Mouse (Mus musculus) layer of hippocampus, adult 2 months (tissue): Measurements from ENCODE around the gene A830018L16Rik. TPM values are rescaled to one million over a fixed set of nuclear protein-coding genes. Genes with fewer than 3 reads are reported as not detected.
"Not testable (repeated sequence)": the region's sequence is repeated elsewhere in the genome, so short reads cannot be mapped to it uniquely, and the experiment has no call there.

Experiments
- DNase-seq, 2 experiments: peaks; one replicate each; pipeline ENCODE4 v3.0.0; 2022; ENCODE audit warnings: low spot score in 2 of 2
- H3K27ac ChIP-seq: fragments of 200-600 bp; 2 replicates; pipeline ENCODE4 v1.8.1; 2022
- H3K4me3 ChIP-seq: fragments of 200-600 bp; 2 replicates; pipeline ENCODE4 v1.8.1; 2022; ENCODE audit warnings: mild to moderate bottlenecking
- CTCF ChIP-seq: fragments of 200-600 bp; conservative IDR thresholded peaks from 2 replicates; pipeline ENCODE4 v1.8.1; 2022; ENCODE audit warnings: antibody characterized with exemption, mild to moderate bottlenecking, moderate library complexity
- total RNA-seq, 2 experiments: library from RNA; stranded (reverse); gene quantifications; 2 replicates each; pipeline ENCODE4 v1.2.3; 2021

A830018L16Rik gene
- total RNA-seq, 2 experiments from 2014 or later, result 116 to 123 TPM

DNA sequence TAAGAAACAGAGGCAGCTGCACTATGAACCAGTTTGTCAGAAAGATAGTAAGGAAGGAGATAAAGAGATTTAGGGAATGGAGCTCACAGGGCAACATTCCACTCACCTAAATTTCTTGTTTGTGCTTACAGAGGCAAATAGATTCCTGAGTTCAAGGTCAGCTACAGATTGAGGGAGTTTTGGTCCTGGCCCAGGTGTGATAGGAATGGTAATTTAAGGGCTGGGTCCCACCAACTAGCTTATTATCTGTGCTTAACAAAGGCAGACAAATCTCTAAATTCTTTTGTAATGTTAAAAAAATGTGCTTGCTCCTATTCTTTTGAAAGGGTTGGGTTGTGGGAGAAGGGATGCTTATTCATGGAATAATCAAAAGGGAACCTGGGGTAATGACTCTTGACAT lies 87.7 kb downstream of the A830018L16Rik start:
- TF ChIP-seq CTCF, result no peak
- no peak for DNase-seq
- no peak overlapping the region for H3K4me3 ChIP-seq
- no peak overlapping the region for H3K27ac ChIP-seq

DNA sequence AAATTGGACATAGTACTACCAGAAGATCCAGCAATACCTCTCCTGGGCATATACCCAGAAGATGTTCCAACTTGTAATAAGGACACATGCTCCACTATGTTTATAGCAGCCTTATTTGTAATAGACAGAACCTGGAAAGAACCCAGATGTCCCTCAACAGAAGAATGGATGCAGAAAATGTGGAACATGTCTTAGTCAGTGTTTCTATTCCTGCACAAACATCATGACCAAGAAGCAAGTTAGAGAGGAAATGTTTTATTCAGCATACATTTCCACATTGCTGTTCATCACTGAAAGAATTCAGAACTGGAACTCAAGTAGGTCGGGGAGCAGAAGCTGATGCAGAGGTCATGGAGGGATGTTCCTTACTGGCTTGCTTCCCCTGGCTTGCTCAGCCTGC lies 135.9 kb downstream of the A830018L16Rik start:
- not testable (repeated sequence) for H3K27ac ChIP-seq, H3K4me3 ChIP-seq, DNase-seq

DNA sequence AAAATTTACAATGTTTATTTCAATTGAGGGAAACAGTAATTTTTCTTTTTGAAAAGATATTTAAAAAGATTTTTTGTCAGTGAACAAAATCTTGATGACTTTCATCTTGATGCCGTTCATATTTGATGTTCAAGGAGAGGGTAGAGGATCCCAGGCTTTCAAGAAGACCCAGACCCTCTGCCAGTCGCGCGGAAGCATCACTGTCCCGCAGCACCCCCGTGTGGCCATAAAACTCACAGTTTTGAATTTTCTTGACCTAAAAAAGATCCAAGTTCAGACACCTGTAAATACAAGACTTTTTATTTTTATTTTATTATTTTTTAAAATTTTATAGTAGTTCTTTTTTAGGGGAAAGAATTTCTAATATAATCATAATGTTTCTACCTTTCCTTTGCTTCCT lies 151.4 kb downstream of the A830018L16Rik start:
- TF ChIP-seq CTCF, result peak; percentile 82

DNA sequence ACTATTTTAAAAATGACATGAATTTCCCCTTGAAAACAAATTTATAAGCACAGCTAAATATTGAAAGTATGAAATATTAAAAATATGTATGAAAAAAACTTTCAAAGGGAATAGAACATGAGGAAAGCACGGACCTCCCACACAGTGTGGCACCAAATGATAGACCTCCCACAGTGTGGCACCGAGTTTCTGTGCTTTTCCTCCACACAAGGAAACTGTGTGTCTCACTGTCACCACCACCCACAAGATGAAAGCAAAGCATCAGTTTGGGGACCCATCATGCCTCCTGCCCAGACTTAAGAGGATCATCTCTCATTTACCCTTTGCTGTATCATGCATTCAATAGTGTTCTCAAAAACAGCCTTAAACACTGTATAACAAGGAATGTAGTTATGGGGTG lies 152.8 kb downstream of the A830018L16Rik start:
- no peak for DNase-seq
- peak overlapping the region; percentile 75 for H3K27ac ChIP-seq
- no peak for TF ChIP-seq CTCF
- no peak overlapping the region for H3K4me3 ChIP-seq

More for the DNA sequence above, 151.4 kb downstream of the A830018L16Rik start:
- H3K4me3 ChIP-seq, result no peak overlapping the region
- peak overlapping the region; percentile 75 for H3K27ac ChIP-seq
- DNase-seq, result peak in 1 of 2 experiments; percentile 59

DNA sequence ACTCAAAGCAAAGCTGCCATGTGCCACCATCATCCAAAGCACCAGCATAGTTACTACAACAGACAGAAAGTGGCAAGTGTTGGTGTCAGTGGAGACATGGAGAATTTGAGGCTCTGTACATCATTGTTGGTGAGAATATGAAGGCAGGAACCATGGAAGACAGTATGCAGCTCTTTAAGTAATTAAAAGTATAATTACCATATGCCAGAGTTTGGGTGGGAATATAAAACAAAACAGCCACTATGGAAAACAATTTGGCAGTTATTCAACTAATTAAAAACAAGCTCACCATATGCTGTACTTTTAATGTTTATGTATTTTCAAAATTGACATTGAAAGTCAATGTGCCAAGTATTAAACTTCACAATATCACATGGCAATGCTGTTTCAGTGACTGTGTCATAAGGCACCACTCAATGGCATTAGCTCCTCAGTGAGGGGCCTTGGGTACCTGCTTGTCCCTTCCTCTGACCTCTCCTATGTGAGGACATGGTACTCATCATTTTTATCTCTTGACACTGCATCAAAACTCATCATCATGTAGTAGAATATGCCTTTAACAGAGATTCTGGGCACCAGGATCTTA lies 153.5 kb downstream of the A830018L16Rik start:
- peak overlapping the region; percentile 75 for H3K27ac ChIP-seq
- no peak overlapping the region for H3K4me3 ChIP-seq
- no peak for TF ChIP-seq CTCF
- DNase-seq, result no peak

DNA sequence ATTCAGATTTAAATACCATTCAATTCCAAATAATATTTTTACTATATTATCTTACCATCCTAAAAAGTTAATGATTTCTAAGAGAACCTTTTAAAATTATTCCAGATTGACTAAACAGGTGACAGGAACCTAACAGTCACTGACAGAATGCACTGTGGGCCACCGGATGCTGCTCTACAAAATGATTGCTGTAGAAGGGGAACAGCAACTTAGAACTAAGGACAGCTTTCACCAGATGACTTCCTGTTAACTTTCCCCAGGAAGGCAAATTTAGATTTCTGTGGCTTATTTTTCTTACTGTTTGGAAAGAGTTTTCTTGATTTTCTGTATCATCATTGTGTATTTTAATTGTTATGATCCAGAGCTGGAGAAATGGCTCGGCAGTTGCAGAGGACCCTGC lies 156.4 kb downstream of the A830018L16Rik start:
- no peak overlapping the region for H3K27ac ChIP-seq
- H3K4me3 ChIP-seq, result no peak overlapping the region
- no peak for TF ChIP-seq CTCF
- DNase-seq, result no peak

DNA sequence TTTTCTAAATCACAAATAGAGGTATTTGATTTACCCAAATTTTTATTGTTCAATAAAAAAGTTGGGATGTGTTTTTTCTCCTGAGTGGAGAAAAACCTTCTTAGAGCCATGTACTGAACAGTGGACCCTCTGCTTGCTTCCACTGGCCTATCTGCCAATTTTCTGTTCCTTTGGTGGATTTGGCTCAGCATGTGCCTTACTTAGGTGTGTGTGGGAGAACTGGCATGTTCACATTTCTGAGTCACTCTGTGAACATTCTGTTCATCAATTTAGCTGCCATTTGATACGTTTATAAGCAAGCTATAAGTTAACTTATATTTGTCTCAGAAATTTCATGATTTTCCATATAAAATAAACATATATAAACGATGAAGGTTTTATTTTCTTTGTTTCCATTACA lies 159.6 kb downstream of the A830018L16Rik start:
- Histone ChIP-seq H3K27ac (peak overlapping the region; percentile 79), H3K4me3 (no peak overlapping the region)
- no peak for TF ChIP-seq CTCF
- peak in 1 of 2 experiments; percentile 49 for DNase-seq

DNA sequence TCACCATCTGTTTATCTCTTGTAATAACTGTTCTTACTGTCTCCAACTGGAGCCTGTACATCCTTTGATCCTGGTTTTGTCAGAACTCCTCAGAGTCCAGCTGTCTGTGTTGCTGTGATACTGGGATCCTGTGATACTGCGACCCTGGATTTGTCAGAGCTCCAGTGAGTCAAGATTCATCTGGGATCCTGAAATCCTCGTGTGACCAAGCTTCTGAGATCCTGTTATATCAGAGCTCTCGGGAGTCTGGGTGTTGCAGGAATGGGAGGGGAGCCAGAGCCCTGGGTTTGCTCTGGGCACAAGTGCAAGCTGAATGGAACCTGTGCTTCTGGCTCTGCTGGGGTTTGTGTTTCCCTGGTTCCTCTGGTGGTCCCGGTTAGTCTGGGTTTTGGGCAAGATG lies 166.1 kb downstream of the A830018L16Rik start:
- Histone ChIP-seq H3K27ac (peak overlapping the region; percentile 60), H3K4me3 (no peak overlapping the region)
- no peak for DNase-seq
- TF ChIP-seq CTCF, result no peak

DNA sequence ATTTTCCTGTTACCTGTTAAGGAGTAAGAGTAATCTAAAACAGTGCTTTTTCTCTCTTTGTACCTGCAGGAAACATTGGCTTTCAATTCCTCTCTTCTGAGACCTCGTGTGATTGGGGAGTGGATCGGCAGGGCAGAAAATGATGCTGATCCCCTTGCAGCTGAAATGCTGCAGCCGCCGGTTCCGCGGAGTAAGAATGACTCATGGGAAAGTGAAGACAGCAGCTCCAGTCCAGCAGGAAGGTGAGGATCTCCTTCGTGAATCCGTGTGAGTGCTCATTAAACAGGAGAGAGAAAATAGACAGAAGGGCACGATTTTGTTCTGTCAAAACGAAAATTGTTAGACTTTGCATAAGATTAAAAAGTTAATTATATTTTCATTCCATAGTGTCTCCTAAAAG lies 174.4 kb downstream of the A830018L16Rik start:
- TF ChIP-seq CTCF, result no peak
- no peak for DNase-seq
- no peak overlapping the region for H3K4me3 ChIP-seq
- H3K27ac ChIP-seq, result no peak overlapping the region

DNA sequence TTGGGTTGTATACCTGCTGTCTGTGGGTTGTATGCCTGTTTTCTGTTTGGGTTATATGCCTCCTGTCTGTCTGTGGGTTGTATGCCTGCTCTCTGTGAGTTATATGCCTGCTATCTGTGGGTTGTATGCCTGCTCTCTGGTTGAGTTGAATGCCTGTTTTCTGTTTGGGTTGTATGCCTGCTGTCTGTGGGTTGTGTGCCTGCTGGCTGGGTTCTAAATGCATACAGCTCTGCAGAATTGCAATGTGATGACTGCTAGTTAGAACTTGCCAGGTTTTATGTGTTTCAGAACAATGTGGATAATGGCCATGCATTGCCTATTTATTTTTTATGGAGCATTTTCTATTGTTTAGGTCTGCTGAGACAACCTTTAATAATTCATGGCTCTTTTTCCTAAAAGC lies 236.2 kb downstream of the A830018L16Rik start:
- peak; percentile 14 to 48 for DNase-seq
- Histone ChIP-seq H3K4me3 (no peak overlapping the region), H3K27ac (no peak overlapping the region)
- TF ChIP-seq CTCF, result no peak

DNA sequence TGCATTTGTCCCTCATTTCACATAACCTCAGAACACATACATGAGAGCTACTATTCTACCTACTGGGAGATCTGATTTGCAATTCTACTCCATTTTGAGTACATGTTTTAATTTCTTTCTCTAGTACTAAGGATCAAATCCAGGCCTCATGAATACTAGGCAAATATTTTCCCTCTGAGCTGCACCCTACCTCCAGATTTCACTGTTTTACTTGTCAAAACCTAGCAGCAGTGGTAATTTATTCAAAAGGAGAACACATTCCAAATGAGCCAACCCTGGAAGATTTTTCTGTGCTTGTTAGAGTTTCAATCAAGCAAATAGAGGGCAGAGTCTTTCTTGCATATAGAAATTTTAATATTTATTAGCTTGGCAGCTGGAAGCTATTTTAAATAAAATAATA lies 238.9 kb downstream of the A830018L16Rik start:
- no peak for DNase-seq
- no peak overlapping the region for H3K4me3 ChIP-seq
- TF ChIP-seq CTCF, result no peak
- H3K27ac ChIP-seq, result no peak overlapping the region

DNA sequence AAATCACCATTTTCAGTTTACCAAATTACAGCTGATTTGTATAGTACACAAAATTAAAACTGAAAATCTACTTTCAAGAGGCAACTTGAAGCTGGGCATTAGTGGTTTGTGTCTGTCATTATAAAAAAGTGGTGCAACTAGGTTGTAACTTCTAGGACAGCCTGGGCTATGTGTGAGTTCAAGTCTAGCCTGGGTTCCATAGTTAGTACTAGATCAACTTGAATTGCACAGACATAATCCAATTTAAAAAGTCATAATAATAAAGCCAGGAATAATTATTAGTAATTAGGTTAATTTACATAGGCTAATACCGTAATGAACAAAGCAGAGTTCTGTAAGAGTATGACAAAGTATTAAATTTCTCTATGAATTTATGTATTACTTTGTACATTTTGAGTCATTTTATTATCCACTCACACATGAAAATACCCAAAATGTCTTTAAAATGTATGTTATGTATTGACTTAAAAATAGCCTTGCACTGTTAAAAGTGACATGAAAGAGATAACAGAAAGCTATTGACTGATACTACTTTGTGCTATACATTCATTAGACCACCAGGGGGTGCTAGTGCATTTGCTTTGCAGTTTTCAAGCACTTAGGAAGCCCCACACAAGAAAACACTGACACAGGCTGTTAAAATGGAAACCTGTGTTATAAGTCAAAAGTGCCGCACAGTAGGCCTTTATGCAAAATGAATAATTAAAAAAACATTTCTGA lies 243.6 kb downstream of the A830018L16Rik start:
- Histone ChIP-seq H3K4me3 (no peak overlapping the region), H3K27ac (no peak overlapping the region)
- TF ChIP-seq CTCF, result peak; percentile 94
- DNase-seq, result peak; percentile 37 to 70

DNA sequence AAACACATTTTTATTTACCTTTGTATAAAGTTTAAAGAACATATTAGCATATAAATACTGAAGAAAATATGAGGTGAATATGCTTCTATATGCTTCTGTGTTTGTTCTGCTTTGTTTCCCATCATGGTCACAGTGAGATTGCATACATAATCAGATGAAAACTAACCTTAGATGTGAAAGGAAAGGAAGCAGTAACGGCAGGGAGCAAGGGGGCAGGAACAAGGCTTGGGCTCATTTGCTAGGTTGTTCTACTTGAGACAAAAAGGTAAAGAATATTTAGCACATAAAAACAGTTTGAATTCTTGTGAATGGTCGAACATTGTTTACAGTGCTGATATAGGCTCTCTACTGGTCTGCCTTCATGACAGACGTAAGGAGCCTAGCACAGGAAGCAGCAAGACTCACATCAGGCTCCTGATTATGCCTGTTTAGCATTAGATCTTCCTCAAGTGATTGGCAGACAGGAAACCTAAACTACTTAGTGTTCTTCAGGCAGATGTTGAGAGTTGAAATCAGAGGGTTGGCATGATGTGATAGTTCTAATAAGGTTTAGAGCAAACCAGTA lies 244.2 kb downstream of the A830018L16Rik start:
- H3K27ac ChIP-seq, result no peak overlapping the region
- DNase-seq, result no peak
- no peak; the same call in 1 of the 2 replicates for TF ChIP-seq CTCF
- H3K4me3 ChIP-seq, result no peak overlapping the region
